Mouse (Mus musculus) MEL (cell line): Measurements from ENCODE around the gene Nos1ap. TPM values are rescaled to one million over a fixed set of nuclear protein-coding genes. Genes with fewer than 3 reads are reported as not detected.

Experiments
- DNase-seq: peaks from one replicate; pipeline ENCODE4 v3.0.0; 2011; ENCODE audit warnings: low read depth, low spot score
- H3K27ac ChIP-seq: 2 replicates; pipeline ENCODE4 v1.5.1; 2012; ENCODE audit warnings: low read depth, mild to moderate bottlenecking, control low read depth, low read length, moderate library complexity; ENCODE audit not compliant: control insufficient read depth
- H3K27me3 ChIP-seq, 2 experiments: fragments of 150-350 bp in 1 of 2; sonication (generic) in 1 of 2; 2 replicates each; pipeline ENCODE4 v1.6.1; 2012; ENCODE audit warnings: low read length in 2 of 2, mild to moderate bottlenecking in 2 of 2, improper control_type of control experiment in 1 of 2, moderate library complexity in 1 of 2; ENCODE audit not compliant: insufficient read depth in 2 of 2, control insufficient read depth in 1 of 2
- H3K36me3 ChIP-seq, 2 experiments: 2 replicates each; pipeline ENCODE4 v1.6.1; 2012 to 2014; ENCODE audit warnings: low read length in 2 of 2, improper control_type of control experiment in 1 of 2, inconsistent platforms in 1 of 2, mild to moderate bottlenecking in 1 of 2; ENCODE audit not compliant: insufficient read depth in 2 of 2, control insufficient read depth in 1 of 2
- H3K4me1 ChIP-seq, 2 experiments: fragments of 150-350 bp in 1 of 2; sonication (generic) in 1 of 2; 2 replicates each; pipeline ENCODE4 v1.6.1; 2012; ENCODE audit warnings: low read length in 2 of 2, improper control_type of control experiment in 1 of 2, mild to moderate bottlenecking in 1 of 2; ENCODE audit not compliant: insufficient read depth in 2 of 2, control insufficient read depth in 1 of 2
- H3K4me3 ChIP-seq, 2 experiments: fragments of 150-350 bp in 1 of 2; sonication (generic) in 1 of 2; 2 replicates each; pipeline ENCODE4 v1.5.1; 2012; ENCODE audit warnings: low read depth in 2 of 2, low read length in 2 of 2, mild to moderate bottlenecking in 2 of 2, moderate library complexity in 2 of 2, control low read depth in 1 of 2, improper control_type of control experiment in 1 of 2; ENCODE audit not compliant: control insufficient read depth in 1 of 2, insufficient read depth in 1 of 2
- H3K79me2 ChIP-seq: 2 replicates; pipeline ENCODE4 v1.6.1; 2012; ENCODE audit warnings: mild to moderate bottlenecking, low read length, moderate library complexity; ENCODE audit not compliant: control insufficient read depth, poor library complexity, insufficient read depth
- H3K9ac ChIP-seq: 2 replicates; pipeline ENCODE4 v1.6.1; 2012; ENCODE audit warnings: low read depth, mild to moderate bottlenecking, control low read depth, low read length, moderate library complexity; ENCODE audit not compliant: control insufficient read depth, poor library complexity, severe bottlenecking
- H3K9me3 ChIP-seq: fragments of 150-350 bp; sonication (generic); replicated peaks from 2 replicates; pipeline ENCODE4 v1.6.1; 2012; ENCODE audit warnings: mild to moderate bottlenecking, low read length, improper control_type of control experiment, moderate library complexity; ENCODE audit not compliant: insufficient read depth
- BHLHE40 ChIP-seq: IDR thresholded peaks from 2 replicates; pipeline ENCODE4 v1.6.1; 2012; ENCODE audit warnings: low read depth, mild to moderate bottlenecking, inconsistent platforms, low read length, improper control_type of control experiment, borderline replicate concordance
- CHD1 ChIP-seq: IDR thresholded peaks from 2 replicates; pipeline ENCODE4 v1.6.1; 2012; ENCODE audit warnings: low read depth, mild to moderate bottlenecking, inconsistent platforms, low read length, improper control_type of control experiment
- CTCF ChIP-seq, 3 experiments: IDR thresholded peaks in 2 of 3; conservative IDR thresholded peaks in 1 of 3; 2 replicates each; pipeline ENCODE4 v1.5.1; 2011 to 2012; ENCODE audit warnings: low read length in 3 of 3, low read depth in 2 of 3, mild to moderate bottlenecking in 2 of 3, improper control_type of control experiment in 1 of 3, inconsistent platforms in 1 of 3, mixed read lengths in 1 of 3, moderate library complexity in 1 of 3; ENCODE audit not compliant: control insufficient read depth in 1 of 3, insufficient read depth in 1 of 3, poor library complexity in 1 of 3, severe bottlenecking in 1 of 3
- ELF1 ChIP-seq: IDR thresholded peaks from 2 replicates; pipeline ENCODE4 v1.6.1; 2014; ENCODE audit warnings: low read depth, mild to moderate bottlenecking, inconsistent platforms, low read length, improper control_type of control experiment, moderate library complexity
- ETS1 ChIP-seq: IDR thresholded peaks from 2 replicates; pipeline ENCODE4 v1.6.1; 2012; ENCODE audit warnings: low read depth, mild to moderate bottlenecking, inconsistent platforms, low read length, improper control_type of control experiment, moderate library complexity
- KAT2A ChIP-seq: conservative IDR thresholded peaks from 2 replicates; pipeline ENCODE4 v1.6.1; 2012; ENCODE audit warnings: low read depth, low read length, improper control_type of control experiment, inconsistent platforms
- MAZ ChIP-seq: IDR thresholded peaks from 2 replicates; pipeline ENCODE4 v1.6.1; 2012; ENCODE audit warnings: low read depth, mild to moderate bottlenecking, inconsistent platforms, low read length, improper control_type of control experiment
- MEF2A ChIP-seq: IDR thresholded peaks from 2 replicates; pipeline ENCODE4 v1.6.1; 2014; ENCODE audit warnings: low read depth, mild to moderate bottlenecking, inconsistent platforms, low read length, improper control_type of control experiment; ENCODE audit not compliant: poor library complexity, insufficient replicate concordance, severe bottlenecking; ENCODE audit errors: extremely low read depth
- MYC ChIP-seq: IDR thresholded peaks from 2 replicates; pipeline ENCODE4 v1.6.1; 2011; ENCODE audit warnings: low read depth, mild to moderate bottlenecking, low read length, improper control_type of control experiment, moderate library complexity
- POLR2A ChIP-seq, 2 experiments: IDR thresholded peaks; 2 replicates each; pipeline ENCODE4 v1.6.1; 2011 to 2012; ENCODE audit warnings: low read length in 2 of 2, mild to moderate bottlenecking in 2 of 2, control low read depth in 1 of 2, improper control_type of control experiment in 1 of 2, low read depth in 1 of 2, moderate library complexity in 1 of 2; ENCODE audit not compliant: control insufficient read depth in 1 of 2, insufficient read depth in 1 of 2, poor library complexity in 1 of 2
- POLR2AphosphoS2 ChIP-seq: IDR thresholded peaks from 2 replicates; pipeline ENCODE4 v1.6.1; 2011; ENCODE audit warnings: low read length, improper control_type of control experiment
- SMC3 ChIP-seq: IDR thresholded peaks from 2 replicates; pipeline ENCODE4 v1.6.1; 2011; ENCODE audit warnings: low read depth, low read length, improper control_type of control experiment
- TAL1 ChIP-seq: IDR thresholded peaks from 2 replicates; pipeline ENCODE4 v1.6.1; 2012; ENCODE audit warnings: mild to moderate bottlenecking, inconsistent platforms, low read length, moderate library complexity, mixed read lengths
- USF2 ChIP-seq, 2 experiments: IDR thresholded peaks; 2 replicates each; pipeline ENCODE4 v1.6.1; 2011 to 2012; ENCODE audit warnings: improper control_type of control experiment in 2 of 2, low read length in 2 of 2, borderline replicate concordance in 1 of 2, inconsistent platforms in 1 of 2, low read depth in 1 of 2, mild to moderate bottlenecking in 1 of 2; ENCODE audit not compliant: insufficient read depth in 1 of 2
- polyA plus RNA-seq, 2 experiments: library from polyadenylated mRNA; stranded (reverse) in 1 of 2; unstranded in 1 of 2; fragments of >175 nt in 1 of 2; fragments of >200 nt in 1 of 2; gene quantifications; 2 replicates each; pipeline versions ENCODE4 v1.2.1 to v1.2.4; 2012; ENCODE audit warnings: low replicate concordance in 2 of 2, low read depth in 1 of 2; ENCODE audit not compliant: insufficient read length in 2 of 2, insufficient read depth in 1 of 2, missing spikeins in 1 of 2
- total RNA-seq: library from RNA; depleted of rRNA; stranded (reverse); fragments of 300-350 nt; gene quantifications from 2 replicates; pipeline ENCODE4 v1.2.3, GENCODE M21; 2012

Nos1ap gene
- total and polyA plus RNA-seq, 3 experiments: 0.62 to 2.4 TPM; not detected in 1

GRCm38 (mm10) chr1:170360183-170360915 is 229.3 kb downstream of the Nos1ap start:
- no peak overlapping the region for H3K4me3 ChIP-seq
- H3K9me3 ChIP-seq: no peaks in the 10 kb centered on the region
- H3K9ac ChIP-seq: no peak overlapping the region
- H3K27ac ChIP-seq: no peak overlapping the region
- H3K4me1 ChIP-seq: no peaks in the 10 kb centered on the region
- H3K79me2 ChIP-seq: no peaks in the 10 kb centered on the region
- TF ChIP-seq BHLHE40 (no peak), TAL1 (no peak), MAZ (no peak), SMC3 (no peak), MEF2A (no peak), ELF1 (no peak)
- DNase-seq: no peak
- no peaks in the 10 kb centered on the region for H3K27me3 ChIP-seq
- no peaks in the 10 kb centered on the region for H3K36me3 ChIP-seq

GRCm38 (mm10) chr1:170353335-170353734 is 236.3 kb downstream of the Nos1ap start:
- Histone ChIP-seq H3K36me3 (no peaks in the 10 kb centered on the region), H3K9me3 (no peaks in the 10 kb centered on the region), H3K9ac (no peak overlapping the region), H3K27ac (no peak overlapping the region), H3K79me2 (no peaks in the 10 kb centered on the region), H3K4me3 (no peak overlapping the region), H3K27me3 (no peaks in the 10 kb centered on the region), H3K4me1 (no peaks in the 10 kb centered on the region)
- TF ChIP-seq MYC: no peak
- TF ChIP-seq KAT2A: no peak
- TF ChIP-seq POLR2A (IDR thresholded peaks at IDR 0.05; ENCODE audit: control insufficient read depth in 1 of 2, insufficient read depth in 1 of 2, low read depth in 1 of 2, low read length in 2 of 2, poor library complexity in 1 of 2): no peak
- no peak for TF ChIP-seq POLR2AphosphoS2
- no peak for TF ChIP-seq MEF2A
- TF ChIP-seq MAZ: no peak
- no peak for TF ChIP-seq USF2 (IDR thresholded peaks at IDR 0.05; ENCODE audit: borderline replicate concordance in 1 of 2, insufficient read depth in 1 of 2, low read depth in 1 of 2, low read length in 2 of 2)
- no peak for TF ChIP-seq CTCF (IDR thresholded peaks at IDR 0.05 in 2 of 3, conservative IDR thresholded peaks at IDR 0.05 in 1 of 3; ENCODE audit: control insufficient read depth in 1 of 3, insufficient read depth in 1 of 3, low read depth in 2 of 3, low read length in 3 of 3, poor library complexity in 1 of 3, severe bottlenecking in 1 of 3)
- no peak for TF ChIP-seq CHD1
- TF ChIP-seq ETS1: no peak
- no peak for DNase-seq
